Mouse (Mus musculus): ENCODE results near the gene Tap2.
A peak's percentile ranks its signal among the peaks of the same experiment; 100 is the strongest.

Gene Tap2

GRCm38 (mm10) chr17:34196491-34196890 is 6.8 kb upstream of the Tap2 start:
- no peak for DNase-seq (ENCODE audit: low spot score)

GRCm38 (mm10) chr17:34196941-34197894 is 6.1 kb upstream of the Tap2 start, which contains the start of gene Psmb8:
Psmb8 (plus strand) TSS chr17:34197721.
- peak; percentile 57 for DNase-seq (ENCODE audit: low spot score)

GRCm38 (mm10) chr17:34197904-34198520 is 5.3 kb upstream of the Tap2 start:
- DNase-seq (ENCODE audit: low spot score): no peak

GRCm38 (mm10) chr17:34198521-34198912 is 4.8 kb upstream of the Tap2 start:
- DNase-seq (ENCODE audit: low spot score): no peak

- DNase-seq (ENCODE audit: low spot score): no peak
Measured at GRCm38 (mm10) chr17:34199050-34199619, 4.2 kb upstream of the Tap2 start.

- DNase-seq (ENCODE audit: low spot score): no peak
Measured at GRCm38 (mm10) chr17:34200047-34200446, 3.3 kb upstream of the Tap2 start.

- no peak for DNase-seq (ENCODE audit: low spot score)
Measured at GRCm38 (mm10) chr17:34200772-34201505, 2.4 kb upstream of the Tap2 start.

- DNase-seq (ENCODE audit: low spot score): no peak
Measured at GRCm38 (mm10) chr17:34201506-34202055, 1.7 kb upstream of the Tap2 start.

GRCm38 (mm10) chr17:34202760-34203442 is 426 bp upstream of the Tap2 start:
- no peak for DNase-seq (ENCODE audit: low spot score)

GRCm38 (mm10) chr17:34204303-34205010 is 1.1 kb downstream of the Tap2 start:
- DNase-seq (ENCODE audit: low spot score): peak; percentile 85

GRCm38 (mm10) chr17:34205021-34205745 is 1.9 kb downstream of the Tap2 start:
- DNase-seq (ENCODE audit: low spot score): peak; percentile 35

- peak; percentile 43 for DNase-seq (ENCODE audit: low spot score)
Measured at GRCm38 (mm10) chr17:34205746-34206176, 2.4 kb downstream of the Tap2 start.

- no peak for DNase-seq (ENCODE audit: low spot score)
Measured at GRCm38 (mm10) chr17:34206731-34207130, 3.4 kb downstream of the Tap2 start.

- no peak for DNase-seq (ENCODE audit: low spot score)
Measured at GRCm38 (mm10) chr17:34207456-34207855, 4.1 kb downstream of the Tap2 start.

GRCm38 (mm10) chr17:34207866-34208265 is 4.5 kb downstream of the Tap2 start:
- DNase-seq (ENCODE audit: low spot score): no peak

GRCm38 (mm10) chr17:34208421-34208820 is 5.1 kb downstream of the Tap2 start:
- DNase-seq (ENCODE audit: low spot score): no peak

GRCm38 (mm10) chr17:34209680-34210079 is 6.4 kb downstream of the Tap2 start:
- DNase-seq (ENCODE audit: low spot score): no peak

- DNase-seq (ENCODE audit: low spot score): peak; percentile 16
Measured at GRCm38 (mm10) chr17:34210599-34210998, 7.3 kb downstream of the Tap2 start.

GRCm38 (mm10) chr17:34211746-34212365 is 8.5 kb downstream of the Tap2 start:
- no peak for DNase-seq (ENCODE audit: low spot score)

Data from adipocyte (in vitro differentiated cells).